Mouse (Mus musculus): ENCODE data around the gene Stradb.

- TF ChIP-seq ZNF384 (IDR thresholded peaks at IDR 0.05; ENCODE audit: low read depth, low read length) (no peak), ZC3H11A (IDR thresholded peaks at IDR 0.05; ENCODE audit: borderline replicate concordance, low read depth, low read length) (no peak)
These were observed 10.5 kb upstream of the Stradb start for GRCm38 (mm10) chr1:58962865-58963264.

Data from ES-E14 (cell line).